Mouse (Mus musculus) heart, embryonic 11.5 days (tissue): ENCODE results near the gene Gng7. TPM values are rescaled to one million over a fixed set of nuclear protein-coding genes. Genes with fewer than 3 reads are reported as not detected.

Experiments
- ATAC-seq: fragments of 200-750 bp; cut with Nextera tagmentation; replicated peaks from 2 replicates; pipeline ENCODE4 v1.8.0; 2017; ENCODE audit warnings: moderate library complexity; ENCODE audit not compliant: insufficient number of reproducible peaks, low FRiP score, low TSS enrichment
- H3K27ac ChIP-seq: fragments of 300-500 bp; sonication (generic); 2 replicates; pipeline ENCODE4 v1.5.1; 2014; ENCODE audit warnings: mild to moderate bottlenecking, low read depth, low read length
- H3K27me3 ChIP-seq: fragments of 300-500 bp; sonication (generic); 2 replicates; pipeline ENCODE4 v1.6.1; 2014; ENCODE audit warnings: mild to moderate bottlenecking, low read length, mixed read lengths; ENCODE audit not compliant: control insufficient read depth, insufficient read depth
- H3K36me3 ChIP-seq: fragments of 300-500 bp; sonication (generic); 2 replicates; pipeline ENCODE4 v1.6.1; 2014; ENCODE audit warnings: mild to moderate bottlenecking, low read length, moderate library complexity, mixed read lengths; ENCODE audit not compliant: control insufficient read depth, insufficient read depth
- H3K4me1 ChIP-seq: fragments of 300-500 bp; sonication (generic); 2 replicates; pipeline ENCODE4 v1.6.1; 2014; ENCODE audit warnings: low read length; ENCODE audit not compliant: control insufficient read depth, insufficient read depth
- H3K4me2 ChIP-seq: fragments of 300-500 bp; sonication (generic); 2 replicates; pipeline ENCODE4 v1.6.1; 2014; ENCODE audit warnings: mild to moderate bottlenecking, moderate library complexity
- H3K4me3 ChIP-seq: fragments of 300-500 bp; sonication (generic); 2 replicates; pipeline ENCODE4 v1.5.1; 2014; ENCODE audit warnings: low read depth, low read length
- H3K9ac ChIP-seq: fragments of 300-500 bp; sonication (generic); 2 replicates; pipeline ENCODE4 v1.6.1; 2014; ENCODE audit warnings: mild to moderate bottlenecking, low read depth, low read length, moderate library complexity
- H3K9me3 ChIP-seq: fragments of 300-500 bp; sonication (generic); replicated peaks from 2 replicates; pipeline ENCODE4 v1.6.1; 2016; ENCODE audit warnings: low read length; ENCODE audit not compliant: control insufficient read depth
- WGBS: fragments of 180-500 bp; shearing (Covaris S2); extraction: QIAGEN DNeasy Blood & Tissue Kit; methylation state at CpG from one replicate; pipeline ENCODE4 v1.1.7; 2014; ENCODE audit not compliant: insufficient replicate concordance; 5-methylcytosine and 5-hydroxymethylcytosine counted together
- polyA plus RNA-seq: library from polyadenylated mRNA; unstranded; fragments of >200 nt; fragmentation: Nextera tagmentation; extraction: Ambion mirVana; gene quantifications from 2 replicates; pipeline ENCODE4 v1.2.1, GENCODE M21; 2014

Gng7 gene
- polyA plus RNA-seq, 1 experiment from 2014 or later = 1.4 TPM

GRCm38 (mm10) chr10:80946684-80947437 lies 67.9 kb downstream of the Gng7 start:
- no peak for ATAC-seq
- H3K36me3 ChIP-seq = no peaks in the 10 kb centered on the region
- peaks cover 25% of the 10 kb centered on the region for H3K4me1 ChIP-seq
- no peak overlapping the region for H3K4me2 ChIP-seq
- 0 out of 2 replicates have a peak overlapping the region, but pooled peaks have one; percentile 38 for H3K27ac ChIP-seq
- 59% methylated on average over 14 of the region's 14 CpGs for WGBS
- H3K9ac ChIP-seq = no peak overlapping the region
- H3K27me3 ChIP-seq = no peaks in the 10 kb centered on the region
- H3K4me3 ChIP-seq = no peak overlapping the region
- H3K9me3 ChIP-seq = no peaks in the 10 kb centered on the region

DNA sequence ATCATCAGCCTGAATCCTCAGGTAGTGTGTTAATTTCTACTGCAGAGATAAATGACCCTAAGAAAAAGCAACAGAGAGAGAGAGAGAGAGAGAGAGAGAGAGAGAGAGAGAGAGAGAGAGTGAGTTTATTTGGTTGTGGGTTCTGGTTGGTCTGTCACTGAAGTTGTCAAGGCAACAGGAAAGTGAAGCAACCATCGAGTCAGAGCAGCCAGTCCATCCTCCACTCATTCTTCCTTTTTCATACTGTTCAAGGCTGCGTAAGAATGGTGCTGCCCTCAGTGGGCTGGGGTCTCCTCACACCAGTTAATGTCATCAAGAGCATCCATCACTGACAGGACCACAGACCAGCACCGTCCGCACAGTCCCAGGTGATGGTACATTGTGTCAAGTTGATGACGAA lies 70.5 kb downstream of the Gng7 start:
- Histone ChIP-seq H3K36me3 (no peaks in the 10 kb centered on the region), H3K4me3 (no peak overlapping the region), H3K27ac (no peak overlapping the region), H3K4me2 (no peak overlapping the region), H3K4me1 (peaks cover 47% of the 10 kb centered on the region), H3K9me3 (no peaks in the 10 kb centered on the region), H3K9ac (no peak overlapping the region), H3K27me3 (no peaks in the 10 kb centered on the region)
- 83% methylated on average over 5 of the region's 5 CpGs for WGBS
- no peak for ATAC-seq

DNA sequence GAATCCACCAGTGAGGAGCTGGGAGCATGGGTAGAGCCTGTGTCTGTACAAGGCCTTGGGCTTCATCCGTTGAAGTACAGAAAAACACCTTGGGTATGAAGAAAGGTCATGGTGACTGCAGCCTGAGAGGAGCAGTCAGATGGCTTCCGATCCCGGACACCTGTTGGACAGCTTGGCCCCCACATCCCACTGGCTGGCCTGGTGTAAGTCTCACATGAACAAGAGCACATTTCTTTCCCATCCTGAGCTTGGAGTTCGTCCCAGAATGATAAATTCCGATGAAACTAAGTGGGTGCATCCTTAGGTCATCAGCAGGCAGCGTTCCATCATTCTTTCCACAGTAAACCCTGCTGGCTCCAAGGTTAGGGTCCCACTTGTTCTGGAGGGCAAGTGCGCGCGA lies 71.0 kb downstream of the Gng7 start:
- 68% methylated on average over 9 of the region's 9 CpGs for WGBS
- H3K9ac ChIP-seq = no peak overlapping the region
- no peaks in the 10 kb centered on the region for H3K36me3 ChIP-seq
- H3K9me3 ChIP-seq = no peaks in the 10 kb centered on the region
- no peak overlapping the region for H3K4me2 ChIP-seq
- H3K27me3 ChIP-seq = no peaks in the 10 kb centered on the region
- no peak for ATAC-seq
- no peak overlapping the region for H3K27ac ChIP-seq
- H3K4me1 ChIP-seq = peaks cover 48% of the 10 kb centered on the region
- H3K4me3 ChIP-seq = no peak overlapping the region

GRCm38 (mm10) chr10:80942919-80943318 lies 71.8 kb downstream of the Gng7 start:
- Histone ChIP-seq H3K4me2 (no peak overlapping the region), H3K4me1 (peaks cover 48% of the 10 kb centered on the region), H3K36me3 (no peaks in the 10 kb centered on the region), H3K9ac (no peak overlapping the region), H3K27me3 (peaks cover 1% of the 10 kb centered on the region; the same call in 1 of the 2 replicates), H3K9me3 (no peaks in the 10 kb centered on the region), H3K27ac (no peak overlapping the region), H3K4me3 (no peak overlapping the region)
- ATAC-seq = no peak
- 53% methylated on average over 8 of the region's 8 CpGs for WGBS

GRCm38 (mm10) chr10:80940988-80941347 lies 73.8 kb downstream of the Gng7 start:
- Histone ChIP-seq H3K9ac (peak overlapping the region; percentile 73), H3K27ac (peak overlapping the region; percentile 96), H3K36me3 (no peaks in the 10 kb centered on the region), H3K4me1 (peaks cover 57% of the 10 kb centered on the region), H3K4me3 (no peak overlapping the region), H3K27me3 (peaks cover 3% of the 10 kb centered on the region), H3K9me3 (no peaks in the 10 kb centered on the region), H3K4me2 (peak overlapping the region; percentile 74)
- WGBS = 18% methylated on average over 2 of the region's 2 CpGs
- ATAC-seq = no peak

GRCm38 (mm10) chr10:80940320-80940987 lies 74.3 kb downstream of the Gng7 start:
- peak overlapping the region; percentile 73 for H3K9ac ChIP-seq

GRCm38 (mm10) chr10:80939671-80940070 lies 75.1 kb downstream of the Gng7 start:
- Histone ChIP-seq H3K4me1 (peaks cover 63% of the 10 kb centered on the region), H3K27me3 (peaks cover 3% of the 10 kb centered on the region), H3K9ac (peak overlapping the region; percentile 73), H3K9me3 (no peaks in the 10 kb centered on the region), H3K4me2 (peak overlapping the region; percentile 74), H3K4me3 (peak overlapping the region; percentile 32), H3K36me3 (no peaks in the 10 kb centered on the region), H3K27ac (peak overlapping the region; percentile 96)
- 5% methylated on average over 28 of the region's 28 CpGs for WGBS
- ATAC-seq = peak; percentile 43

More at GRCm38 (mm10) chr10:80940320-80940987, 74.3 kb downstream of the Gng7 start:
- H3K36me3 ChIP-seq = no peaks in the 10 kb centered on the region
- no peaks in the 10 kb centered on the region for H3K9me3 ChIP-seq
- H3K4me2 ChIP-seq = peak overlapping the region; percentile 74
- H3K4me1 ChIP-seq = peaks cover 62% of the 10 kb centered on the region
- peak overlapping the region; percentile 96 for H3K27ac ChIP-seq
- 16% methylated on average over 8 of the region's 8 CpGs for WGBS
- H3K4me3 ChIP-seq = peak overlapping the region; percentile 32
- peaks cover 3% of the 10 kb centered on the region for H3K27me3 ChIP-seq
- peak; percentile 60 for ATAC-seq

- Histone ChIP-seq H3K36me3 (no peaks in the 10 kb centered on the region), H3K27me3 (peaks cover 7% of the 10 kb centered on the region), H3K9me3 (no peaks in the 10 kb centered on the region), H3K27ac (peak overlapping the region; percentile 96), H3K4me2 (peak overlapping the region; percentile 74), H3K4me3 (peak overlapping the region; percentile 32), H3K4me1 (peaks cover 63% of the 10 kb centered on the region), H3K9ac (peak overlapping the region; percentile 73)
- ATAC-seq = peak; percentile 47; the same call in 1 of the 2 replicates
- WGBS = 7% methylated on average over 15 of the region's 15 CpGs
These were observed 75.8 kb downstream of the Gng7 start for GRCm38 (mm10) chr10:80938831-80939550.
